Mouse (Mus musculus) right cerebral cortex, postnatal 36 days (tissue): ENCODE results near the gene Fam161a.
A peak's percentile ranks its signal among the peaks of the same experiment; 100 is the strongest.
"Not testable (repeated sequence)": the region's sequence is repeated elsewhere in the genome, so short reads cannot be mapped to it uniquely, and the experiment has no call there.

Experiments
- DNase-seq, 2 experiments: peaks; one replicate each; pipeline ENCODE4 v3.0.0; 2022; ENCODE audit warnings: low spot score in 2 of 2, mixed read lengths in 1 of 2

Fam161a gene

GRCm38 (mm10) chr11:23049642-23050041 is 42.3 kb downstream of the Fam161a start:
- DNase-seq, result no peak

- no peak for DNase-seq
Observed at GRCm38 (mm10) chr11:23052353-23052752, 45.0 kb downstream of the Fam161a start.

GRCm38 (mm10) chr11:23063153-23063552 is 55.8 kb downstream of the Fam161a start:
- DNase-seq, result no peak

- DNase-seq, result no peak
Observed at GRCm38 (mm10) chr11:23063857-23064256, 56.5 kb downstream of the Fam161a start.

- not testable (repeated sequence) for DNase-seq
Observed at GRCm38 (mm10) chr11:23064276-23064675, 56.9 kb downstream of the Fam161a start.

- no peak for DNase-seq
Observed at GRCm38 (mm10) chr11:23065167-23065668, 57.9 kb downstream of the Fam161a start.

GRCm38 (mm10) chr11:23067395-23068136 is 60.2 kb downstream of the Fam161a start:
- peak; percentile 87 to 88 for DNase-seq

GRCm38 (mm10) chr11:23068201-23068600 is 60.9 kb downstream of the Fam161a start:
- DNase-seq, result no peak

- not testable (repeated sequence) for DNase-seq
Observed at GRCm38 (mm10) chr11:23068986-23069385, 61.7 kb downstream of the Fam161a start.

- peak in 1 of 2 experiments; percentile 30 for DNase-seq
Observed at GRCm38 (mm10) chr11:23074841-23075240, 67.5 kb downstream of the Fam161a start.

GRCm38 (mm10) chr11:23078541-23078940 is 71.2 kb downstream of the Fam161a start:
- no peak for DNase-seq
